Comparison of ENCODE assay signal across 18 mouse cellular contexts in the genomic region with DNA sequence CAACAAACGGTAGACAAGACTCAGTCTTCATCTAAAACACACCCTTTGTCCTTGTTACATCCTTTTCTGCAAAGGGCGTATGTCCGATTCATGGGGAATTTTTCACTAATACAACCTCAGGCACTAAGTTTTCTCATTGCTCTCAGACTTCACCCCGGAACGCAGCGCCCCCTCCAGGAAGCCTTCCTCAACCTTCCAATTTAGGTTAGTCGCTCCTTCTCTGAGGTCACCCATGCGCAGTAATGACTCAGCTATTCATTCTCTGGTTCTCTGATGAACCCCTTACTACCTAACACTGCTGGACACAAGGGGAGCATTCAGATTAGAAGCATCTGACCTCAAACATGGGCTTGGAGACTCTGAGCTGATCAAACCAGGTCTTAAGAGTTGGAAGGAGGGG. TPM values are rescaled to one million over a fixed set of nuclear protein-coding genes. Genes with fewer than 3 reads are reported as not detected.
DNase-seq lines count a peak whose midpoint lies in the region; ATAC-seq lines count a peak whose summit lies in the region.
"Had no signal": no experiment of that assay in that cellular context is flagged by ENCODE, and none has a peak within 500 bp of the region (broad histone marks: within the 10 kb centered on the region; RNA-seq: fewer than 3 reads in every experiment).

No protein-coding gene starts in this region.

- no peak for ATAC-seq in frontal cortex, adult (ENCODE audit: low TSS enrichment)
- no peak for ATAC-seq in activated CD4-positive, CD25-positive, alpha-beta regulatory T cell, adult 4 months

- DNase-seq in cerebellum, postnatal 10 days, result peak; percentile 34 to 45
- DNase-seq in cerebellum, adult 8-10 months, result no peak
- DNase-seq in left cerebral cortex, postnatal 4 days, result peak; percentile 13
- DNase-seq in left cerebral cortex, postnatal 14 days (ENCODE audit: low spot score in 2 of 2), result no peak
- peak; percentile 44 for DNase-seq in embryo, embryonic 10.5 days (ENCODE audit: low spot score)
- peak; percentile 47 for DNase-seq in retina, embryonic 14.5 days (ENCODE audit: low spot score)
- DNase-seq: adrenal gland, postnatal 14 days; gastrocnemius, postnatal 25 days; kidney, adult 8-10 months; layer of hippocampus, adult 9-11 months; liver, embryonic 13.5 days had no signal

- intact Hi-C loops in left cerebral cortex, postnatal 4 days (cut with DNase I), result no loop called here
- intact Hi-C loops in left cerebral cortex, postnatal 14 days (cut with DNase I), result no loop called here

RNA-seq across cellular contexts. Expression of a gene that starts 7.6 kb away (rescaled TPM):
- total RNA-seq in left cerebral cortex, postnatal 4 days (2021), result not detected
- total RNA-seq in left cerebral cortex, postnatal 14 days (2021), result not detected
- polyA plus RNA-seq in activated CD4-positive, CD25-positive, alpha-beta regulatory T cell, adult 4 months (2017; shearing (Covaris generic)), result not detected
- total RNA-seq: CH12.LX; left cerebral cortex, postnatal 10 days had no signal
- polyA plus RNA-seq: forebrain, embryonic 13.5 days; heart, embryonic 14.5 days; liver, embryonic 13.5 days; midbrain, postnatal 0 days had no signal

RNA-seq across cellular contexts. Expression of a gene that starts 51.8 kb away (rescaled TPM):
- 10 to 100 TPM; 13.1 to 13.5 TPM for total RNA-seq in left cerebral cortex, postnatal 4 days (2021)
- 10 to 100 TPM; 11.4 to 13.1 TPM for total RNA-seq in left cerebral cortex, postnatal 14 days (2021)
- polyA plus RNA-seq in activated CD4-positive, CD25-positive, alpha-beta regulatory T cell, adult 4 months (2017; shearing (Covaris generic)), result 10 to 100 TPM; 10.4 to 10.5 TPM

Comparison
In these comparisons a context has a peak if more than half of its experiments do, and no peak if none do; other contexts are left out.
1. DNase-seq: peak in cerebellum, postnatal 10 days (2 of 2), left cerebral cortex, postnatal 4 days (single experiment), embryo, embryonic 10.5 days (single experiment) and retina, embryonic 14.5 days (single experiment); none in cerebellum, adult 8-10 months (single experiment) and left cerebral cortex, postnatal 14 days (0 of 2).